In the genomic region with DNA sequence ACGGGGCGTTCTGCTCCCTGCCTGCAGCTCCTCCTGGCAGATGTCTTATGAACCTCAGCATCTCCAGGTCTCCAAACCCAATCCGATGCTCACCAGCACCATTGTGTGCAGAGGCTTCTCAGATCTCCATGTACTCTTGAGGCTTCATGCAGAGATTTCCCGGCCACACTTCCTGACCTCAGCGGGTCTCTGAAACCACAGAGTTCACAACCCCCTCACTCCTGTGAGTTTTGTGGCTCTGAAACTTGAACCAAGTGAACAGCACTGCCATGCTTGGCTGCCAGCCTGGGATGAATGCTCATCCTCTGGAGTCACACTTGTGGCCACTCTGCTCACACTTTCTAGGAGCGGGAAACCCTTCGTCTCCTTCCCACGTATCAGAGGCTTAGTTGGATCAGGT, we compare ENCODE assay signal across 20 mouse cellular contexts. TPM values are rescaled to one million over a fixed set of nuclear protein-coding genes. Genes with fewer than 3 reads are reported as not detected.
"Had no signal": no experiment of that assay in that cellular context is flagged by ENCODE, and none has a peak within 500 bp of the region (broad histone marks: within the 10 kb centered on the region; RNA-seq: fewer than 3 reads in every experiment).

No protein-coding gene starts in this region.

- DNase-seq: kidney, postnatal 10 days; kidney, postnatal 36 days; layer of hippocampus, postnatal 36 days; liver, embryonic 13.5 days; lung, adult 2 months; lung, postnatal 14 days; lung, postnatal 4 days; right cerebral cortex, adult 18-20 months; right cerebral cortex, postnatal 14 days; right cerebral cortex, postnatal 4 days; thymus, adult 2 months; thymus, postnatal 14 days had no signal

- ATAC-seq: midbrain, embryonic 13.5 days had no signal

RNA-seq across cellular contexts. Expression of gene Fam71a, which starts 23.6 kb away (rescaled TPM):
- total RNA-seq: layer of hippocampus, adult 8-10 months; layer of hippocampus, postnatal 10 days; layer of hippocampus, postnatal 36 days; left cerebral cortex, adult 2 months; left cerebral cortex, postnatal 10 days; left cerebral cortex, postnatal 36 days; liver, adult 2 months; midbrain, postnatal 0 days had no signal
